Comparison of ENCODE assay signal across 8 mouse cellular contexts in the genomic region with DNA sequence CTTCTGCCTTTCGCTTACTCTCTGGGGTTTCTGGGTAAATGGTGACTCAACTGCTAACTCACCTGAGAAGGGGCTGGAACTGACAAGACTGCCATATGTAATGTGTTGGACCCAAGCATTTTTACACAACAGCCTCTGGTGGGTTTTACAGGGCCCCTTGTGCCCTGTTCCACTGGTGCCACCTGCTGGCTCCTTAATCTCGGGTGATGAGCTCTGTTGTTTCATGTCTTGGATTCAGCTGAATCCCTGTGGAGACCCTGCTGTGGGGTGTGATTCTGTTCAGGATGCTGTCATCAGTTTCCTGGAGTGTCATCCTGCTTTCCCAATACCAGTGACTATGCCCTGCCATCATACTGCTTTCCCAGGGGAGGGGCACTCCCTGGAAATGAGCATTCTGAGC. TPM values are rescaled to one million over a fixed set of nuclear protein-coding genes. Genes with fewer than 3 reads are reported as not detected.
A peak's percentile ranks its signal among the peaks of the same experiment; 100 is the strongest.
DNase-seq lines count a peak whose midpoint lies in the region; ATAC-seq and TF ChIP-seq lines count a peak whose summit lies in the region.

No protein-coding gene starts in this region.

- H3K4me3 ChIP-seq in liver, adult 2 months (ENCODE audit: insufficient read depth, low read depth, low read length) = no peak overlapping the region
- H3K4me3 ChIP-seq in liver, embryonic 11.5 days (ENCODE audit: low read depth, low read length) = no peak overlapping the region
- H3K4me3 ChIP-seq in liver, postnatal 0 days (ENCODE audit: low read depth, low read length) = no peak overlapping the region

- TF ChIP-seq POLR2A in liver, adult 2 months (IDR thresholded peaks at IDR 0.05; ENCODE audit: extremely low read depth, insufficient read depth, low read length) = no peak

- H3K9me3 ChIP-seq in liver, embryonic 11.5 days (ENCODE audit: control insufficient read depth, low read length) = no peaks in the 10 kb centered on the region
- no peaks in the 10 kb centered on the region for H3K9me3 ChIP-seq in liver, postnatal 0 days (ENCODE audit: low read length)

- TF ChIP-seq CTCF in liver, adult 2 months (IDR thresholded peaks at IDR 0.05; ENCODE audit: low read depth, low read length) = peak; percentile 55; the same call in 1 of the 2 replicates
- TF ChIP-seq CTCF in liver, postnatal 0 days (IDR thresholded peaks at IDR 0.05; ENCODE audit: low read depth) = peak; percentile 66

- no peak overlapping the region for H3K4me2 ChIP-seq in liver, embryonic 11.5 days
- H3K4me2 ChIP-seq in liver, postnatal 0 days (ENCODE audit: low read depth, low read length) = no peak overlapping the region

- peak; percentile 2 to 11 for DNase-seq in frontal cortex, postnatal 36 days (ENCODE audit: low spot score in 2 of 2)
- DNase-seq in liver, adult 2 months (ENCODE audit: extremely low read depth, low read depth, low spot score) = no peak
- no peak for DNase-seq in liver, embryonic 11.5 days (ENCODE audit: low spot score)
- peak; percentile 43 for DNase-seq in ZHBTc4 (ENCODE audit: low read depth, low spot score)
- peak; percentile 44 for DNase-seq in liver, postnatal 0 days
- DNase-seq in cerebellum, adult 9-11 months = no peak
- DNase-seq in urinary bladder, postnatal 25 days (ENCODE audit: low spot score) = no peak

- no peak for TF ChIP-seq EP300 in liver, postnatal 0 days (IDR thresholded peaks at IDR 0.05; ENCODE audit: low read depth)

- H3K79me2 ChIP-seq in liver, adult 2 months (ENCODE audit: control insufficient read depth, insufficient read depth, low read length) = no peaks in the 10 kb centered on the region

- WGBS in liver, adult 2 months = 65% methylated on average over 2 of the region's 2 CpGs
- 39% methylated on average over 2 of the region's 2 CpGs for WGBS in liver, embryonic 11.5 days
- 50% methylated on average over 2 of the region's 2 CpGs for WGBS in liver, postnatal 0 days (ENCODE audit: insufficient replicate concordance)

- no peaks in the 10 kb centered on the region for H3K27me3 ChIP-seq in liver, adult 2 months (ENCODE audit: control insufficient read depth, insufficient read depth, low read length)
- H3K27me3 ChIP-seq in liver, embryonic 11.5 days (replicated peaks; ENCODE audit: control insufficient read depth, insufficient read depth, low read length) = no peaks in the 10 kb centered on the region
- no peaks in the 10 kb centered on the region for H3K27me3 ChIP-seq in liver, postnatal 0 days (ENCODE audit: insufficient read depth, low read length)

- ATAC-seq in frontal cortex, adult (ENCODE audit: low TSS enrichment) = no peak
- ATAC-seq in liver, embryonic 11.5 days (replicated peaks; ENCODE audit: low FRiP score) = no peak
- ATAC-seq in liver, postnatal 0 days = no peak

- H3K27ac ChIP-seq in liver, adult 2 months (replicated peaks; ENCODE audit: insufficient read depth, low read depth, low read length) = no peak overlapping the region
- H3K27ac ChIP-seq in liver, embryonic 11.5 days (ENCODE audit: low read depth, low read length) = no peak overlapping the region
- no peak overlapping the region for H3K27ac ChIP-seq in liver, postnatal 0 days (ENCODE audit: low read depth)

- no peaks in the 10 kb centered on the region for H3K4me1 ChIP-seq in liver, adult 2 months (ENCODE audit: control insufficient read depth, insufficient read depth, low read length)
- H3K4me1 ChIP-seq in liver, embryonic 11.5 days (replicated peaks; ENCODE audit: control insufficient read depth, insufficient read depth, low read length) = no peaks in the 10 kb centered on the region
- H3K4me1 ChIP-seq in liver, postnatal 0 days (ENCODE audit: insufficient read depth) = no peaks in the 10 kb centered on the region

- no peaks in the 10 kb centered on the region for H3K36me3 ChIP-seq in liver, adult 2 months (ENCODE audit: control insufficient read depth, insufficient read depth, low read length)
- no peaks in the 10 kb centered on the region for H3K36me3 ChIP-seq in liver, embryonic 11.5 days (ENCODE audit: control insufficient read depth, insufficient read depth, low read length)
- H3K36me3 ChIP-seq in liver, postnatal 0 days (replicated peaks; ENCODE audit: insufficient read depth, low read length) = no peaks in the 10 kb centered on the region

- H3K9ac ChIP-seq in liver, adult 2 months (ENCODE audit: low read depth, low read length) = no peak overlapping the region
- H3K9ac ChIP-seq in liver, embryonic 11.5 days (ENCODE audit: low read depth, low read length) = no peak overlapping the region
- no peak overlapping the region for H3K9ac ChIP-seq in liver, postnatal 0 days (replicated peaks)

RNA-seq across cellular contexts. Expression of gene Pilrb2, which starts 6.2 kb away (rescaled TPM):
- 2.1 and 3.7 TPM in 2 replicates for total RNA-seq in liver, adult 2 months (2014; rRNA removed)
- polyA plus RNA-seq in liver, adult 2 months (2012; rRNA removed) = 2.2 and 4.4 TPM in 2 replicates
- polyA plus RNA-seq in liver, embryonic 11.5 days (2014; fragmentation: Nextera tagmentation; extraction: Ambion mirVana) = 1.3 and 2.1 TPM in 2 replicates
- polyA plus RNA-seq in liver, postnatal 0 days (2015; fragmentation: Nextera tagmentation; extraction: Ambion mirVana) = 11.6 and 13.2 TPM in 2 replicates

RNA-seq across cellular contexts. Expression of gene Pilrb1, which starts 20.0 kb away (rescaled TPM):
- 3.2 and 6.1 TPM in 2 replicates for total RNA-seq in liver, adult 2 months (2014; rRNA removed)
- polyA plus RNA-seq in liver, adult 2 months (2012; rRNA removed) = 2.7 and 5.1 TPM in 2 replicates
- polyA plus RNA-seq in liver, embryonic 11.5 days (2014; fragmentation: Nextera tagmentation; extraction: Ambion mirVana) = 1.5 and 1.6 TPM in 2 replicates
- 11.7 and 11.9 TPM in 2 replicates for polyA plus RNA-seq in liver, postnatal 0 days (2015; fragmentation: Nextera tagmentation; extraction: Ambion mirVana)

RNA-seq across cellular contexts. Expression of gene Pilra, which starts 41.8 kb away (rescaled TPM):
- total RNA-seq in liver, adult 2 months (2014; rRNA removed) = 3.2 TPM in 2 replicates
- 2.3 and 2.4 TPM in 2 replicates for polyA plus RNA-seq in liver, adult 2 months (2012; rRNA removed)
- 1.3 and 1.5 TPM in 2 replicates for polyA plus RNA-seq in liver, embryonic 11.5 days (2014; fragmentation: Nextera tagmentation; extraction: Ambion mirVana)
- 8.7 and 12.1 TPM in 2 replicates for polyA plus RNA-seq in liver, postnatal 0 days (2015; fragmentation: Nextera tagmentation; extraction: Ambion mirVana)

RNA-seq across cellular contexts. Expression of gene Cyp3a13, which starts 43.6 kb away (rescaled TPM):
- 141 and 173 TPM in 2 replicates for total RNA-seq in liver, adult 2 months (2014; rRNA removed)
- 22.9 and 28.6 TPM in 2 replicates for polyA plus RNA-seq in liver, adult 2 months (2012; rRNA removed)
- 0.79 and 0.95 TPM in 2 replicates for polyA plus RNA-seq in liver, embryonic 11.5 days (2014; fragmentation: Nextera tagmentation; extraction: Ambion mirVana)
- 81.3 and 89.1 TPM in 2 replicates for polyA plus RNA-seq in liver, postnatal 0 days (2015; fragmentation: Nextera tagmentation; extraction: Ambion mirVana)

Comparison
In these comparisons a context has a peak if more than half of its experiments do, and no peak if none do; other contexts are left out.
1. DNase-seq: peak in frontal cortex, postnatal 36 days (2 of 2), ZHBTc4 (single experiment) and liver, postnatal 0 days (single experiment); none in liver, adult 2 months (single experiment), liver, embryonic 11.5 days (single experiment), cerebellum, adult 9-11 months (single experiment) and urinary bladder, postnatal 25 days (single experiment).